Mouse (Mus musculus): ENCODE results near the gene Frmd4b. TPM values are rescaled to one million over a fixed set of nuclear protein-coding genes. Genes with fewer than 3 reads are reported as not detected.
A peak's percentile ranks its signal among the peaks of the same experiment; 100 is the strongest.

Frmd4b gene
- polyA plus RNA-seq, 1 experiment = 4.8 TPM

- TF ChIP-seq POLR2A (IDR thresholded peaks at IDR 0.05; ENCODE audit: low read depth, low read length) = no peak
- TF ChIP-seq CTCF (IDR thresholded peaks at IDR 0.05; ENCODE audit: extremely low read depth, insufficient read length, insufficient replicate concordance, low read depth, low read length) = no peak
- whole genome bisulfite sequencing = 79% methylated on average over 5 of the region's 5 CpGs
Observed at GRCm38 (mm10) chr6:97516941-97517340, 100.4 kb downstream of the Frmd4b start.

GRCm38 (mm10) chr6:97510771-97511170, 106.6 kb downstream of the Frmd4b start:
- Histone ChIP-seq H3K4me3 (ENCODE audit: low read depth, low read length) (no peak overlapping the region), H3K27me3 (ENCODE audit: control insufficient read depth, insufficient read depth, low read length) (no peaks in the 10 kb centered on the region), H3K36me3 (ENCODE audit: control insufficient read depth, insufficient read depth, low read length) (no peaks in the 10 kb centered on the region), H3K4me1 (ENCODE audit: control insufficient read depth, insufficient read depth, insufficient read length, low read length) (peaks cover 5% of the 10 kb centered on the region; the same call in 1 of the 2 replicates), H3K27ac (ENCODE audit: insufficient read depth, low read depth, low read length) (no peak overlapping the region)
- TF ChIP-seq POLR2A (IDR thresholded peaks at IDR 0.05; ENCODE audit: low read depth, low read length) (no peak), CTCF (IDR thresholded peaks at IDR 0.05; ENCODE audit: extremely low read depth, insufficient read length, insufficient replicate concordance, low read depth, low read length) (no peak)
- WGBS = 79% methylated on average over 8 of the region's 8 CpGs

More at GRCm38 (mm10) chr6:97516941-97517340, 100.4 kb downstream of the Frmd4b start:
- Histone ChIP-seq H3K36me3 (ENCODE audit: control insufficient read depth, insufficient read depth, low read length) (no peaks in the 10 kb centered on the region), H3K4me1 (ENCODE audit: control insufficient read depth, insufficient read depth, insufficient read length, low read length) (peaks cover 18% of the 10 kb centered on the region), H3K27ac (ENCODE audit: insufficient read depth, low read depth, low read length) (no peak overlapping the region), H3K4me3 (ENCODE audit: low read depth, low read length) (no peak overlapping the region), H3K27me3 (ENCODE audit: control insufficient read depth, insufficient read depth, low read length) (no peaks in the 10 kb centered on the region)

DNA sequence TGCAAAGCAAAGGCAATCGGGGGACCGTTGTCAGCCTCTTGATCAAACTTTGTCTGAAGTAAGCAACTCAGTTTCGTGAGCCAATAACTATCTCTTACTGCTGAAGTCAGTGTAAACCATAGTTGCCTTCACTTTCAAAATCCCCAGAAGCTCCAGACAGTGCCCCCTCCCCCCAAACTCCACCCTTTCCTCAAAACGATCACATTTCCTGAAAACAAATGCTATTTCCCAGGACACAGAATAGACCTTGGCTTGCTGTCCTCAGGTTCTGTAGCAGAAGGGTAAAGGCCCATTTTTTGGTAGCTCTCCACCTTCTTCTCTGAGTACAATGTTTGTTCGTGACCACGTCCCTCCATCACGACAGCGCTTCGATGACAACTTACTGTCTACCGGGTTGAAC, 107.9 kb downstream of the Frmd4b start:
- peak overlapping the region; percentile 13; the same call in 1 of the 2 replicates for H3K4me3 ChIP-seq (ENCODE audit: low read depth, low read length)
- 78% methylated on average over 10 of the region's 10 CpGs for WGBS
- TF ChIP-seq POLR2A (IDR thresholded peaks at IDR 0.05; ENCODE audit: low read depth, low read length) = no peak
- no peak for TF ChIP-seq CTCF (IDR thresholded peaks at IDR 0.05; ENCODE audit: extremely low read depth, insufficient read length, insufficient replicate concordance, low read depth, low read length)

DNA sequence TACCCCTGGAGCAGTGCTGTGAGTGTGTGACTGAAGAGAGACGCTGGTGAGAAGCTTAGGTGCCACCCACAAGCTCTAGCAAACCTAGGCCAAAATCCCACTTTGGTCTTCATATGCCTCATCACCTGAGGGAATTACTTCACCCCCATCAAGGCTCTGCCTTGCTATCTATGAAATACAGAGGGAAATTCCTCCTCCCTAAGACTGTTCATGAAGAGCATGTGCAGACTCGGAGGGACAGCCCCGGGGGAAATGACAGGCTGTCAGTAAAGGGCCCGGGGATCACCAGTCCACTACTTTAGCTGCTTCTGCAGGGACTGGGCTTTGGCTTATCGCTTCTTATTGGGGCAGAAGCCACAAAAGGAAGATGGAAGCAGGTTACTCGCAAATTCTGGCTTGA, 108.9 kb downstream of the Frmd4b start:
- Histone ChIP-seq H3K4me1 (ENCODE audit: control insufficient read depth, insufficient read depth, insufficient read length, low read length) (peaks cover 5% of the 10 kb centered on the region; the same call in 1 of the 2 replicates), H3K36me3 (ENCODE audit: control insufficient read depth, insufficient read depth, low read length) (no peaks in the 10 kb centered on the region), H3K27ac (ENCODE audit: insufficient read depth, low read depth, low read length) (no peak overlapping the region), H3K27me3 (ENCODE audit: control insufficient read depth, insufficient read depth, low read length) (no peaks in the 10 kb centered on the region), H3K4me3 (ENCODE audit: low read depth, low read length) (no peak overlapping the region)
- whole genome bisulfite sequencing = 79% methylated on average over 6 of the region's 6 CpGs
- TF ChIP-seq CTCF (IDR thresholded peaks at IDR 0.05; ENCODE audit: extremely low read depth, insufficient read length, insufficient replicate concordance, low read depth, low read length) (no peak), POLR2A (IDR thresholded peaks at IDR 0.05; ENCODE audit: low read depth, low read length) (no peak)

More for the DNA sequence above, 107.9 kb downstream of the Frmd4b start:
- H3K36me3 ChIP-seq (ENCODE audit: control insufficient read depth, insufficient read depth, low read length) = no peaks in the 10 kb centered on the region
- peak overlapping the region; percentile 60 for H3K27ac ChIP-seq (ENCODE audit: insufficient read depth, low read depth, low read length)
- H3K27me3 ChIP-seq (ENCODE audit: control insufficient read depth, insufficient read depth, low read length) = no peaks in the 10 kb centered on the region
- peaks cover 5% of the 10 kb centered on the region; the same call in 1 of the 2 replicates for H3K4me1 ChIP-seq (ENCODE audit: control insufficient read depth, insufficient read depth, insufficient read length, low read length)

GRCm38 (mm10) chr6:97507893-97508292, 109.4 kb downstream of the Frmd4b start:
- 65% methylated on average over 3 of the region's 3 CpGs for whole genome bisulfite sequencing
- peaks cover 5% of the 10 kb centered on the region; the same call in 1 of the 2 replicates for H3K4me1 ChIP-seq (ENCODE audit: control insufficient read depth, insufficient read depth, insufficient read length, low read length)
- H3K36me3 ChIP-seq (ENCODE audit: control insufficient read depth, insufficient read depth, low read length) = no peaks in the 10 kb centered on the region

DNA sequence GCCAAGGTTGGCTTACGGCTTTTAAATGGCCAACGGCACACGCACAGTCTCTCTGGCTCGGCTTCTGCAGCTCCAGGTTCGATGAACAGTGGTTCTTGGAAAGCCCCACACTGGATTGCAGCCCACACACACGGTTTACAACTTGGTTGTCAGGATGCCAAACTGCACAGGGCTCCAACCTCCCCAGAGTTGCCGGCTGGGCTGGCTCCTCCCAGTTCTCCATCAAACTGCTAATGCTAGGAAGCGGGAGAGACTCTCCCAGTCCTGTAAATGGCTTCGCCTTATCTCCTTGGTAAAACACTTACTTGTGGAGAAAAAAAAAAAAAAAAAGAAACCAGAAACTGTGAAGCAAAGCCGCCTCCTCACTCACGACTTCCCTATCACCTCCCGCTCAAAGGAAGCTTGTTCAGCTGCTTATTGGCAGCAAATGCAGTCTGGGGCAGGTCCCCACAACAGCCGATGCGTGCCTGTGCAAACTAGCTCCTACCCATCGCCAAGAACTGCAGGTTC, 111.1 kb downstream of the Frmd4b start:
- Histone ChIP-seq H3K27ac (ENCODE audit: insufficient read depth, low read depth, low read length) (no peak overlapping the region), H3K27me3 (ENCODE audit: control insufficient read depth, insufficient read depth, low read length) (no peaks in the 10 kb centered on the region), H3K36me3 (ENCODE audit: control insufficient read depth, insufficient read depth, low read length) (no peaks in the 10 kb centered on the region), H3K4me1 (ENCODE audit: control insufficient read depth, insufficient read depth, insufficient read length, low read length) (peaks cover 5% of the 10 kb centered on the region; the same call in 1 of the 2 replicates), H3K4me3 (ENCODE audit: low read depth, low read length) (peak overlapping the region; percentile 12; the same call in 1 of the 2 replicates)
- whole genome bisulfite sequencing = 4% methylated on average over 15 of the region's 15 CpGs
- TF ChIP-seq POLR2A (IDR thresholded peaks at IDR 0.05; ENCODE audit: low read depth, low read length) = no peak
- no peak for TF ChIP-seq CTCF (IDR thresholded peaks at IDR 0.05; ENCODE audit: extremely low read depth, insufficient read length, insufficient replicate concordance, low read depth, low read length)

More at GRCm38 (mm10) chr6:97507893-97508292, 109.4 kb downstream of the Frmd4b start:
- Histone ChIP-seq H3K27me3 (ENCODE audit: control insufficient read depth, insufficient read depth, low read length) (no peaks in the 10 kb centered on the region), H3K4me3 (ENCODE audit: low read depth, low read length) (no peak overlapping the region), H3K27ac (ENCODE audit: insufficient read depth, low read depth, low read length) (no peak overlapping the region)
- TF ChIP-seq POLR2A (IDR thresholded peaks at IDR 0.05; ENCODE audit: low read depth, low read length) (no peak), CTCF (IDR thresholded peaks at IDR 0.05; ENCODE audit: extremely low read depth, insufficient read length, insufficient replicate concordance, low read depth, low read length) (no peak)

- WGBS = 39% methylated on average over 5 of the region's 5 CpGs
- no peak overlapping the region for H3K27ac ChIP-seq (ENCODE audit: insufficient read depth, low read depth, low read length)
Observed at GRCm38 (mm10) chr6:97504673-97505072, 112.7 kb downstream of the Frmd4b start.

More at GRCm38 (mm10) chr6:97504673-97505072, 112.7 kb downstream of the Frmd4b start:
- no peak for TF ChIP-seq POLR2A (IDR thresholded peaks at IDR 0.05; ENCODE audit: low read depth, low read length)
- TF ChIP-seq CTCF (IDR thresholded peaks at IDR 0.05; ENCODE audit: extremely low read depth, insufficient read length, insufficient replicate concordance, low read depth, low read length) = no peak
- Histone ChIP-seq H3K4me1 (ENCODE audit: control insufficient read depth, insufficient read depth, insufficient read length, low read length) (peaks cover 5% of the 10 kb centered on the region; the same call in 1 of the 2 replicates), H3K4me3 (ENCODE audit: low read depth, low read length) (no peak overlapping the region), H3K36me3 (ENCODE audit: control insufficient read depth, insufficient read depth, low read length) (no peaks in the 10 kb centered on the region), H3K27me3 (ENCODE audit: control insufficient read depth, insufficient read depth, low read length) (no peaks in the 10 kb centered on the region)

Data from small intestine, adult 2 months (tissue).